In genomic region chr6:106336805-106337204, GRCm38 (mm10) we compare ENCODE assay signal across 25 mouse cellular contexts.
DNase-seq lines count a peak whose midpoint lies in the region; ATAC-seq and TF ChIP-seq lines count a peak whose summit lies in the region.
"Had no signal": no experiment of that assay in that cellular context is flagged by ENCODE, and none has a peak within 500 bp of the region (broad histone marks: within the 10 kb centered on the region; RNA-seq: fewer than 3 reads in every experiment).

No protein-coding gene starts in this region.

- H3K27ac ChIP-seq in embryonic facial prominence, embryonic 14.5 days (replicated peaks; ENCODE audit: low read depth, low read length) = no peak overlapping the region
- H3K27ac ChIP-seq in embryonic facial prominence, embryonic 10.5 days (replicated peaks) = no peak overlapping the region
- no peak overlapping the region for H3K27ac ChIP-seq in layer of hippocampus, adult 2 months
- H3K27ac ChIP-seq: embryonic facial prominence, embryonic 13.5 days; forebrain, embryonic 10.5 days; heart, embryonic 15.5 days; hindbrain, embryonic 10.5 days; hindbrain, embryonic 13.5 days had no signal

- no peaks in the 10 kb centered on the region for H3K9me3 ChIP-seq in embryonic facial prominence, embryonic 14.5 days (ENCODE audit: control insufficient read depth, low read length)
- H3K9me3 ChIP-seq in embryonic facial prominence, embryonic 10.5 days = no peaks in the 10 kb centered on the region
- H3K9me3 ChIP-seq: embryonic facial prominence, embryonic 13.5 days; forebrain, embryonic 10.5 days; heart, embryonic 12.5 days; heart, embryonic 15.5 days; hindbrain, embryonic 10.5 days; hindbrain, embryonic 13.5 days had no signal

- no peak overlapping the region for H3K9ac ChIP-seq in embryonic facial prominence, embryonic 14.5 days (ENCODE audit: low read depth, low read length)
- H3K9ac ChIP-seq: embryonic facial prominence, embryonic 13.5 days; heart, embryonic 12.5 days; heart, embryonic 15.5 days; hindbrain, embryonic 13.5 days had no signal

- WGBS in embryonic facial prominence, embryonic 14.5 days = 61% methylated on average over 3 of the region's 3 CpGs
- 83% methylated on average over 3 of the region's 3 CpGs for WGBS in embryonic facial prominence, embryonic 10.5 days

- no peaks in the 10 kb centered on the region for H3K27me3 ChIP-seq in embryonic facial prominence, embryonic 14.5 days (replicated peaks; ENCODE audit: control insufficient read depth, insufficient read depth, low read length)
- no peaks in the 10 kb centered on the region for H3K27me3 ChIP-seq in embryonic facial prominence, embryonic 10.5 days (replicated peaks; ENCODE audit: low read depth, poor library complexity, severe bottlenecking)
- H3K27me3 ChIP-seq: embryonic facial prominence, embryonic 13.5 days; heart, embryonic 12.5 days; heart, embryonic 15.5 days; hindbrain, embryonic 13.5 days had no signal

- no peak overlapping the region for H3K4me3 ChIP-seq in embryonic facial prominence, embryonic 14.5 days (ENCODE audit: low read depth, low read length)
- no peak overlapping the region for H3K4me3 ChIP-seq in embryonic facial prominence, embryonic 10.5 days
- no peak overlapping the region for H3K4me3 ChIP-seq in layer of hippocampus, adult 2 months
- H3K4me3 ChIP-seq: embryonic facial prominence, embryonic 13.5 days; forebrain, embryonic 10.5 days; heart, embryonic 12.5 days; heart, embryonic 15.5 days; hindbrain, embryonic 10.5 days; hindbrain, embryonic 13.5 days had no signal

- peak; percentile 17 for DNase-seq in embryonic facial prominence, embryonic 14.5 days (ENCODE audit: low spot score)
- DNase-seq in embryonic facial prominence, embryonic 10.5 days (ENCODE audit: low spot score) = no peak
- DNase-seq in layer of hippocampus, adult 2 months (ENCODE audit: low spot score in 2 of 2) = no peak
- no peak for DNase-seq in layer of hippocampus, adult 11-12 months (ENCODE audit: low spot score)
- peak; percentile 19 for DNase-seq in right cerebral cortex, adult 18-20 months
- no peak for DNase-seq in right cerebral cortex, postnatal 36 days (ENCODE audit: low spot score in 2 of 2)
- no peak for DNase-seq in kidney, adult 18-20 months
- DNase-seq: adrenal gland, adult 8-10 months; adrenal gland, postnatal 25 days; cerebellum, adult 18-20 months; cerebellum, adult 9-10 months; cerebellum, postnatal 14 days; gastrocnemius, postnatal 25 days; heart, adult 18-20 months; heart, postnatal 10 days; heart, postnatal 36 days had no signal

- TF ChIP-seq CTCF in layer of hippocampus, adult 2 months (conservative IDR thresholded peaks at IDR 0.05) = peak; percentile 69

- no peak overlapping the region for H3K4me2 ChIP-seq in embryonic facial prominence, embryonic 14.5 days (ENCODE audit: low read depth, low read length)
- H3K4me2 ChIP-seq: embryonic facial prominence, embryonic 13.5 days; heart, embryonic 12.5 days; heart, embryonic 15.5 days; hindbrain, embryonic 13.5 days had no signal

- no peak for ATAC-seq in embryonic facial prominence, embryonic 14.5 days (ENCODE audit: low read depth)
- ATAC-seq: activated CD4-positive, CD25-positive, alpha-beta regulatory T cell, adult 4 months; forebrain, embryonic 14.5 days; hindbrain, embryonic 16.5 days had no signal

- no peaks in the 10 kb centered on the region for H3K36me3 ChIP-seq in embryonic facial prominence, embryonic 14.5 days (ENCODE audit: control insufficient read depth, insufficient read depth, low read length)
- no peaks in the 10 kb centered on the region for H3K36me3 ChIP-seq in embryonic facial prominence, embryonic 10.5 days (replicated peaks)
- H3K36me3 ChIP-seq: embryonic facial prominence, embryonic 13.5 days; forebrain, embryonic 10.5 days; heart, embryonic 12.5 days; heart, embryonic 15.5 days; hindbrain, embryonic 10.5 days; hindbrain, embryonic 13.5 days had no signal

- H3K4me1 ChIP-seq in embryonic facial prominence, embryonic 14.5 days (ENCODE audit: control insufficient read depth, insufficient read depth, low read length) = no peaks in the 10 kb centered on the region
- H3K4me1 ChIP-seq in embryonic facial prominence, embryonic 10.5 days = no peaks in the 10 kb centered on the region
- H3K4me1 ChIP-seq: embryonic facial prominence, embryonic 13.5 days; heart, embryonic 12.5 days; heart, embryonic 15.5 days; hindbrain, embryonic 13.5 days had no signal

Comparison
In these comparisons a context has a peak if more than half of its experiments do, and no peak if none do; other contexts are left out.
1. DNase-seq: peak in embryonic facial prominence, embryonic 14.5 days (single experiment) and right cerebral cortex, adult 18-20 months (single experiment); none in embryonic facial prominence, embryonic 10.5 days (single experiment), layer of hippocampus, adult 2 months (0 of 2), layer of hippocampus, adult 11-12 months (single experiment), right cerebral cortex, postnatal 36 days (0 of 2) and kidney, adult 18-20 months (single experiment).